Mouse (Mus musculus): ENCODE data around the gene Slc25a51.

The Slc25a51 gene

GRCm38 (mm10) chr4:45408427-45409132 is at the start of gene Slc25a51:
Gene Slc25a51, minus strand, starts transcription at chr4:45408766.
- peak; percentile 87 for DNase-seq (ENCODE audit: low spot score)

- no peak for DNase-seq (ENCODE audit: low spot score)
Measured at GRCm38 (mm10) chr4:45457543-45457942, 49.0 kb upstream of the Slc25a51 start.

DNA sequence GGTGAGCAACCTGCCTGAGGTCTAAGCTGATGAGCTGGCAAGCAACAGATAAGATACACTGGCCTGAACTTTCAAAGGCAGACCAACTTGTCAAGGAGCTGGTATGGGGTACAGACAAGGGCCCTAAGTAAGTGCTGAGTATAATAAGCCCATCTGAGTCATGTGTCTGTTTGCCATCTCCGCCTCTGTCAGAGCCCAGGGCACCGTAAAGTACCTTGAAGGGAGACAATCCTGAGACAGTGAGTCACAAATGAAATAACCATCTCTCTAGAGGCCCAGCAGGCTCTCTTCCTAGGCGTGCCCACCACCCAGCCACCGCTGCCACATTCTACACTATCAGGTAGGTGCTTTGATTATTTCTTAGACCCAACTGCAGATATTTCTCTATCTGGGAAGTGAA is 46.4 kb upstream of the Slc25a51 start:
- no peak for DNase-seq (ENCODE audit: low spot score)

- no peak for DNase-seq (ENCODE audit: low spot score)
Measured at GRCm38 (mm10) chr4:45453271-45453851, 44.8 kb upstream of the Slc25a51 start.

- no peak for DNase-seq (ENCODE audit: low spot score)
Measured at GRCm38 (mm10) chr4:45452569-45453111, 44.1 kb upstream of the Slc25a51 start.

DNA sequence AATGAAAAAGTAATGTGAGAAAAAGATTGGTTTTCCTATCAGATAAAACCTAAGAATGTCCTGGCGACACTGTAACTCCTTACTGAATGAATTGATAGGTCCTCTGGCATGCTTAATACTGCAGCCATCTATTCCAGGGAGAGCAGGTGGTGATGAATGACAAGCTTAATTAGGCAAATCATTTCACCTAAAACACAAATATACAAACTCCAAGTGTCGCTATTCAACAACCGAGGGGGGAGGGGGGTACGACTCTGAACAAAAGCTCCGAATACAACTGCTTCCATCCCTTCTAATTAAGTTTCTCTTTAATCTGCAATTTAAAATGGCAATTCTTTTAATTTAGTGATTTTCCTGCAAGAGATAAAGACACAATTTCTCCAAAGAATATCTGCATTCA is 40.4 kb upstream of the Slc25a51 start:
- no peak for DNase-seq (ENCODE audit: low spot score)

DNA sequence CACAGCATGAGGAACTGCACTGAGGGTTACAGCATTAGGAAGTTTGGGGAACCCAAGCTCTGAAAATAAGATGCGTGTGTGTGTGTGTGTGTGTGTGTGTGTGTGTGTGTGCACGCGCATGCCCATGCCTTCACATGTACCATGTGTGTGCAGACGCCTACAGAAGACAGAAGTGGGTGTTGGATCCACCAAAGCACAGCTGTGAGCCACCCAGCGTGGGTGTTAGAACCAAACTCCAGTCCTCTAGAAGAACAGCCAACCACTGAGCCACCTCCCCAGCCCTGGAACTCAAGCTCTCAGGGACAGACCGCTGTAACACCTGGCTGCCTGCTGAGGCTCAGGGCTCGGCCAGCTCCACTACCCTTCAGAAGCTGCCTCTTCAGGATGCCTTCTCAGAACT is 39.9 kb upstream of the Slc25a51 start:
- DNase-seq (ENCODE audit: low spot score): no peak

DNA sequence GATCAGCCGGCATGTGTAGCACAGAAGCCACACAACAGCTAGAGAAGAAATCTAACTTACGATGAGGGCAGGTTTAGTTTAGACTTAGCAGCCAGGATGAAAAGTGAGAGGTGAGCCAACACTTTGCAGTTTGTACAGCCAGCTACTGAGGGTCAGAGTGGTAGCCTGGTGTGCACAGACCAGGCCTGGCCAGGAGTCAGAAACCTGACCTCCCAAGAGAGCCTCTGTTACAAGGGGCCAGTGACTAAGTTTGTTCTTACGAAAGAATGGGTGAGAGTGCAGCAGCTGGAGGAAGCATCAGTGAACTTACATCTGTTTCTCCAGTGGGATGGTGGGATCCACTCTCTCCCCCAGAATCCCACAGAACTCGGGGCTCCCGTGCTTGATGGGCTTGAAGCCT is 38.6 kb upstream of the Slc25a51 start:
- no peak for DNase-seq (ENCODE audit: low spot score)

DNA sequence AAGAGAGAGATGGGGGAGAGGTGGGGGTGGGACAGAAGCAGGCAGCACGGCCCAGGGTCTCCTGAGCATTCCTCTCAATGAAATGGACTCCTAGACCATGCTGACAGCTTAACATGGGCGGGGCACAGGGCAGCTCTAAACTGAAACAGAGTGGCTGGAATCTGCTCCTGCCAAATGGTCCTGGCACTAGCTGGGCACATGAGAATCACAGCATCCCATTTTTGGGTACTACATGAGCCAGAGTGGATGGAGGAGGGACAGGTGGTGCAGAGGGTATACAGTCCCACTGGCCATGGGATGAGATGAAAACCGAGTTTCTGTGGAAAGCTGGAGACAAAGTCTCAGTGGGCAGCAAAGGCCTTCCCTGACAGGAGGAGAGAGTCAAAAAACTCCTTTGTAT is 36.7 kb upstream of the Slc25a51 start:
- DNase-seq (ENCODE audit: low spot score): no peak

- DNase-seq (ENCODE audit: low spot score): no peak
Measured at GRCm38 (mm10) chr4:45444813-45445212, 36.2 kb upstream of the Slc25a51 start.

- no peak for DNase-seq (ENCODE audit: low spot score)
Measured at GRCm38 (mm10) chr4:45443652-45444051, 35.1 kb upstream of the Slc25a51 start.

DNA sequence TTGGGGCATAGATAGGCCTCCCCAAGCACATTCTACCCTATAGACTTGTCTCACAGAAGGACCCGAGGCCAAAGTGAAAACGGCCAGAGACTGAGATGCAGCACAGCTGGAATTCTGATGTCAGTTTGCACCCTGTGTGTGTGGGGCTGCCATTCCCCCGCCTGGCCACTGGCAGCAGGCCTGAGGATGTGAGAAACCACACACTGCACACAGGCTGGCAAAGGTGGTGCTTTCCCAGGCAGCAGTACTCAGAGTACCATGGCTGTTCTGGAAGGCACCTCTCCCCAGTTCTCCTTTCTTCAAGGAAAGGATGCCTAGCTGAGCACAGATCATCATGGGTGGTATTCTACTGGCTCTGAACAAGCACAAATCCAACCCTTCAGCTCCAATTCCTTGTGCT is 33.7 kb upstream of the Slc25a51 start:
- DNase-seq (ENCODE audit: low spot score): no peak

DNA sequence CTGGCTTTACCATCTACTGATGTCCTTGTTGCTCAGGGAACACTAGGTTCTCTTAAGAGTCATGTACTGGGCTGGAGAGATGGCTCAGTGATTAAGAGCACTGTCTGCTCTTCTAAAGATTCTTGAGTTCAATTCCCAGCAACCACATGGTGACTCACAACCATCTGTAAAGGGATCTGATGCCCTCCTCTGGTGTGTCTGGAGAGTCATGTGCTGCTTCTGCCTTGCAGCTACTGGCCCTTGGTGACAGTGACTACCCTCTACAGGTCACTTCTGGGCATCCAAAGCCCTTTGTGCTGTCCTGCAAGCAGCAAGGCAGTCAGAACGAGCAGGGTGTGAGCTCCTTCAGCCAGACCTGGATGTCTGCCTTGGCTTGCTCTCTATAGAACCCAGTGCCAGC is 33.2 kb upstream of the Slc25a51 start:
- DNase-seq (ENCODE audit: low spot score): no peak

DNA sequence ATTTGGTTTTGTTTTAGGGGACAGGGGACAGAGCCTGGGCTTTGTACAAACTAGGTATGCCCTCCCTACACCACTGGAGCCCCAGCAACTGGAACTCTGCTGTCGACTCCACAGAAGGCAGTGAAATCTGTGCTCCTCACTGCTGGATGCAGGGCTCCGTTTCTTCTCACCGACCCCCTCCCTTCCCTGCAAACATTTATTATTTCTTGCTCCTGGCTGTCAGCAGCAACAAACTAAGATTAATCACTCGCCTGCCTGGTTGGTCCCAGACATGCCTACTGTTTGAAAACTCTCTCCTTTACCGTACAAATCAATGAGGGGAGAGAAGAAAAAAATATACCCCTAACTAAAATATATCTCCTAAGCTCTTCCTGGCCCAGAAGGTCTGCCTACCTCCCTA is 30.7 kb upstream of the Slc25a51 start:
- no peak for DNase-seq (ENCODE audit: low spot score)

DNA sequence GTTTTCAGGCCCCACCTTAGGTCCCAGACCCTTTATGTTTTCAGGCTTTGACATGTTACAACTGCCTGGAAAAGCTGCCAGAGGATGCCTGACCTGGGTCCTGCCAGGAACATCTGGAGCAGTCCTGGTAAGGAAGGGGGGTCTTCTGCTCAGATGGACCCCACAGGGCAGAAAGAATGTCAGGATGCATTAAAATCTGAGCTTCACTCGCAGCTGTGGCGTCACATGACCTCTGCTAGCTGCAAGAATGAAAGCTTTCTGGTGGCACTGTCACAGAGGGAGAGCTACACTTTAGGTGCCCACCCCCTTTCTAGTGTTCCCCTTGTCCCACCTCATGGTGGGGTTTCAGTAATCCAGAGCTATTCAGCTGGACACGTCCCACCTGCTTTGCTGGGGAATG is 28.4 kb upstream of the Slc25a51 start:
- no peak for DNase-seq (ENCODE audit: low spot score)

DNA sequence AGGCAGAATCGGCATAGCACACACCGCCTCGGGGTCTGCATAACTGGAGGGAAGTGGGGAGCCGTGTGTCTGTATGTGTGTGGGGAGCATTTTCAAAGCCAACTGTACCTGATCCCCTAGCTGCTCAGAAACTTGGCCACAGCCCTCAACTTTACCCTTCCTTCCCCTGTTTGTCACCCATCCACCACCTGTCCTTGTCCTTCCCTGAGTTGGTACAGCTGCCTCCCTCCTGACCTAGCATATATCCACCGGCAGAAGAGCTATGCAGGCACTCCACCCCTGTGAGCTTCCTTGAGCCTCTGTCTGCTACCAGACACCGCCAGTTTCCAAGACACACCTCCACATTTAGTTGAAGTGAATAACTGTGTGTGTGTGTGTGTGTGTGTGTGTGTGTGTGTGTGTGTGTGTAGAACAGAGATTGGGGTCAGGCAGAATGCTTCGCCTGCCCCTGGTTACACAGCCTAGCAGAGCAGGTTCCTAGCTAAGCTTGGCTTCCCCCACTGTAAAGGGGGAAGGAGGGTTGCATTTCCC is 27.9 kb upstream of the Slc25a51 start:
- no peak for DNase-seq (ENCODE audit: low spot score)

- no peak for DNase-seq (ENCODE audit: low spot score)
Measured at GRCm38 (mm10) chr4:45435899-45436298, 27.3 kb upstream of the Slc25a51 start.

DNA sequence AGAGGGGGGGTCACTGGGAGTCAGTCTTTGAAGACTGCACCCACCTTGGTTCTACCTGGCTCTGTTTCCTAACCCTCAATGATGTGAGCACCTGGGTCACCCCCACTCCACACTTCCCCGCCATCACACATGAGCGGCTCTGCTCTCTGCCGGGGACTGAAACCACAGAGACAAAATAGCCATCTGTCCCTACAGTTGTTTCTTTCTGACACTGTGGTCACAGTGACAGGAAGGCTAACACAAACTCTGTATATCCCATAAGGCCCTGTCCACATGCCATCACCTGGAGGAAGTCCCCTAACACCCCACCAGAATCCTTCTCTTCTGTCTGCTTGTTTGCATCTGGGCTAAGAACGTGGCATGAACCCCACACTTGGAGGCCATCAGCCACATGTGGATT is 26.1 kb upstream of the Slc25a51 start:
- no peak for DNase-seq (ENCODE audit: low spot score)

DNA sequence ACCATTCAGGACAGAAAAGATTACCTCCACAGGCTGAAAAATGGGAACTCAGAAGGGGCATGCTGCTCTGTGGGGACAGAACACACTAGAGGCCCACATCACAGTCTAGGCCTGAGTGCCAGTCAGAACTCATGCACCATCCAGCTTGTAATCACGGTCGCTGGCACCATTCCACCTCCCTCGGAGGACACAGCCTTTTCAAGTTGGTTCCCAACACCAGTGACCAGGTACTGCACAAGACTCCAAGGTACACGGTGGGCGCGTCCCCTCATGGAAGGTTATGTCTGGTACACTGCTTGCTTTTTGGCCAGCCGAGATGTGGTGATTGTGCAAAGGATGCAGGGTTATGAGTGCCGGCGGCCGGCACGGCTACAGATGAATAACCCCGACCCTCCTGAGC is 25.5 kb upstream of the Slc25a51 start:
- DNase-seq (ENCODE audit: low spot score): no peak

- no peak for DNase-seq (ENCODE audit: low spot score)
Measured at GRCm38 (mm10) chr4:45431806-45432205, 23.2 kb upstream of the Slc25a51 start.

DNA sequence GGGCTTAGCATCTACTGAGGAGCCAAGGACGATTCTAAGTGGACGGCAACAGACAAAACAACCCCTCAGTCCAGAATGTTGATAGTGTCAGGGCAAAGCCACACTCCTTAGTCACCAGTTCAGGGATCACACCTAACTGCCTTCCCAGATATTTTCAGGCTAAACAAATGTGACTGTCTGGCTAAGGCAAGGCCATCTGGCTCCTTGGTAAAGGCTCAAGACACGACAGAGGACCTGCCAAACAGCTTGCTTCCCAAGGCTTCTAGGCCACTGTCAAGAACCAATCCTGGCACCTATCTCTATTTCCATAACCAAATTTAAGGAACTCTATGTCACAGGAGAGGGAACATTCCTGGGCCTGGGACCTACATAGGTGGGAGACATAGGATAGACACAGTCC is 22.8 kb upstream of the Slc25a51 start:
- DNase-seq (ENCODE audit: low spot score): no peak

DNA sequence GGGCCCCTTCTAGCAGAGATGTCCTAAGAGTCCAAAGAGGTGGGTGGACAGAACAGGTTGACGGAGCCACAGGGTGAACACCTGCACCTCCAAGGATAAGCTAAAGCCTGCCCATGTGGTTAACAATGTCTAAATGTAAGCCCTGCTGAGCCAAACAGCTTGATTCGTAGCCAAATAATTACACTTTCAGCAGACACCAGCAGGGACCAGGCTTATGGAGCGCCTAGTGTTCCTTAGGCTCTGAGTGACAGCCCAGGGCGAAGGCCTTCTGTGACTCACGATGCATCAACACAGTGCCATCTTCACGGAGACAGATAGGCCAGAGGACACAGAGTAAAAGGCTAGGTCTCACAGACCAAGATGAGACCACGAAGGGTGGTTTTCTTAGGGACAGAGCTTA is 20.9 kb upstream of the Slc25a51 start:
- no peak for DNase-seq (ENCODE audit: low spot score)

DNA sequence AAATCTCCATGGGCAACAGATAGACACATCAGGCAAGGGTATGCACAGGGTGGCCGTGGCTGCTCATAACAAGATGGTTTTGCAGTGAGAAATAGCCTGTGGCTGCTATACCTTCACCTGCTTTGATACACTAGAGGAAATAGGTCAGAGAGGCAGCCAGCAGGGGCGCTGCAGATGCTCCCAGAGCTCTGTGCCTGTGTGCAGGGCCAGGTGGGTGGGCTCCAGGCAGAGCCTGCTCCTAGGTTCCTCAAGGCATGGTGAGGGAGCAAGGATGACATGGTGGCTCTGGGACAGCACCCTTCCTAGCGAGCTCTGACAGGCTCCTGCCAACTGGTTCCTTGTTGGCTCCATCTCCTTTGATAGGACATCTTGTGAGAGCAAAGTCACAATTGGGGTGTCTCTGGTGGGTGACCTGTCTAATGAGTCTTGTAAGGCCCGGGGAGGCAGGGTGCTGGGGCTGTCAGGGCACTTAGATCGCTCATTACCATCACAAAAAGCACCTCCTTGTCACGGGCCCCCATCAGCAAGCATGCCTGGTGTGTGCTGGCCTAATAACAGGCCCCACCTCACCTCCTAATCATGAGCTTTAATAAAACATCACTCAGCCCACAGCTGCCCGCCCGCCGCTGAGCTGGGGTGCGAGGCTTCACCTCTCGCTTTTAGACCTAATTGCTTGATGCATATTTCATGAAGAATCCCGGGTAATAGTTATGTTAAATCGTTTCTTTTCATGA is 18.3 kb upstream of the Slc25a51 start:
- no peak for DNase-seq (ENCODE audit: low spot score)

Measured in spleen, adult 12 weeks (tissue).